Mouse (Mus musculus) heart, embryonic 14.5 days (tissue): ENCODE results near the gene Mical3. TPM values are rescaled to one million over a fixed set of nuclear protein-coding genes. Genes with fewer than 3 reads are reported as not detected.

ENCODE experiments used
- ATAC-seq: fragments of 200-750 bp; cut with Nextera tagmentation; 2 replicates; pipeline ENCODE4 v1.8.0; 2017; ENCODE audit warnings: low read depth, moderate TSS enrichment; ENCODE audit not compliant: insufficient number of reproducible peaks, insufficient read depth, low FRiP score
- H3K27ac ChIP-seq, 2 experiments: fragments of 200-500 bp in 1 of 2; fragments of 300-500 bp in 1 of 2; sonication (generic) in 1 of 2; replicated peaks in 1 of 2; 2 replicates each; pipeline ENCODE4 v1.5.1; 2012 to 2014; ENCODE audit warnings: low read depth in 2 of 2, low read length in 2 of 2, control low read depth in 1 of 2, mild to moderate bottlenecking in 1 of 2, mixed read lengths in 1 of 2; ENCODE audit not compliant: control insufficient read depth in 1 of 2, insufficient read depth in 1 of 2
- H3K27me3 ChIP-seq: fragments of 300-500 bp; sonication (generic); 2 replicates; pipeline ENCODE4 v1.6.1; 2014; ENCODE audit warnings: mild to moderate bottlenecking, low read length, control low read depth; ENCODE audit not compliant: control insufficient read depth, insufficient read depth
- H3K36me3 ChIP-seq: fragments of 300-500 bp; sonication (generic); 2 replicates; pipeline ENCODE4 v1.6.1; 2014; ENCODE audit warnings: mild to moderate bottlenecking, control low read depth, low read length, mixed read lengths; ENCODE audit not compliant: control insufficient read depth, insufficient read depth
- H3K4me1 ChIP-seq, 2 experiments: fragments of 200-500 bp in 1 of 2; fragments of 300-500 bp in 1 of 2; sonication (generic) in 1 of 2; 2 replicates each; pipeline ENCODE4 v1.6.1; 2012 to 2014; ENCODE audit warnings: low read length in 2 of 2, control low read depth in 1 of 2, mixed read lengths in 1 of 2; ENCODE audit not compliant: control insufficient read depth in 2 of 2, insufficient read depth in 2 of 2
- H3K4me2 ChIP-seq: fragments of 300-500 bp; sonication (generic); 2 replicates; pipeline ENCODE4 v1.6.1; 2014; ENCODE audit warnings: mild to moderate bottlenecking, low read length
- H3K4me3 ChIP-seq, 2 experiments: fragments of 200-500 bp in 1 of 2; fragments of 300-500 bp in 1 of 2; sonication (generic) in 1 of 2; 2 replicates each; pipeline ENCODE4 v1.5.1; 2012 to 2014; ENCODE audit warnings: low read length in 2 of 2, mild to moderate bottlenecking in 2 of 2, control low read depth in 1 of 2, low read depth in 1 of 2, moderate library complexity in 1 of 2; ENCODE audit not compliant: control insufficient read depth in 1 of 2, insufficient read depth in 1 of 2
- H3K9ac ChIP-seq: fragments of 300-500 bp; sonication (generic); 2 replicates; pipeline ENCODE4 v1.6.1; 2014; ENCODE audit warnings: mild to moderate bottlenecking, low read length
- H3K9me3 ChIP-seq: fragments of 300-500 bp; sonication (generic); 2 replicates; pipeline ENCODE4 v1.6.1; 2016; ENCODE audit warnings: low read length, control low read depth; ENCODE audit not compliant: control insufficient read depth
- WGBS: fragments of 180-500 bp; shearing (Covaris S2); extraction: QIAGEN DNeasy Blood & Tissue Kit; methylation state at CpG from one replicate; pipeline ENCODE4 v1.1.7; 2014; 5-methylcytosine and 5-hydroxymethylcytosine counted together
- polyA plus RNA-seq: library from polyadenylated mRNA; unstranded; fragments of >200 nt; fragmentation: Nextera tagmentation; extraction: Ambion mirVana; gene quantifications from 2 replicates; pipeline ENCODE4 v1.2.1, GENCODE M21; 2014

Gene Mical3
- polyA plus RNA-seq, 1 experiment from 2014 or later: 46.2 TPM

- peak; percentile 81 for ATAC-seq
- peaks cover 24 to 28% of the 10 kb centered on the region in 2 experiments for H3K4me1 ChIP-seq
- no peaks in the 10 kb centered on the region for H3K27me3 ChIP-seq
- peak overlapping the region; percentile 55 for H3K4me2 ChIP-seq
- WGBS: 11% methylated on average over 5 of the region's 5 CpGs
- peak overlapping the region; percentile 95 to 96 for H3K27ac ChIP-seq
- H3K4me3 ChIP-seq: peak overlapping the region; percentile 11 to 27; a peak in 3 of 4 replicates
- H3K36me3 ChIP-seq: no peaks in the 10 kb centered on the region
- H3K9me3 ChIP-seq: no peaks in the 10 kb centered on the region
- H3K9ac ChIP-seq: peak overlapping the region; percentile 68
Observed at GRCm38 (mm10) chr6:121173471-121173870, 42.7 kb upstream of the Mical3 start.

- no peak overlapping the region for H3K4me2 ChIP-seq
- H3K9me3 ChIP-seq: no peaks in the 10 kb centered on the region
- H3K27me3 ChIP-seq: no peaks in the 10 kb centered on the region
- 34% methylated on average over 6 of the region's 6 CpGs for WGBS
- peak overlapping the region; percentile 11 to 52; a peak in 3 of 4 replicates for H3K27ac ChIP-seq
- peak; percentile 13; the same call in 1 of the 2 replicates for ATAC-seq
- H3K36me3 ChIP-seq: no peaks in the 10 kb centered on the region
- H3K9ac ChIP-seq: no peak overlapping the region
- no peak overlapping the region for H3K4me3 ChIP-seq
- H3K4me1 ChIP-seq: peaks cover 20 to 30% of the 10 kb centered on the region in 2 experiments
Observed at GRCm38 (mm10) chr6:121171102-121171501, 40.3 kb upstream of the Mical3 start.

- H3K4me1 ChIP-seq: peaks cover 14 to 23% of the 10 kb centered on the region in 2 experiments
- no peaks in the 10 kb centered on the region for H3K9me3 ChIP-seq
- H3K4me3 ChIP-seq: no peak overlapping the region
- H3K27ac ChIP-seq: no peak overlapping the region
- ATAC-seq: no peak
- no peaks in the 10 kb centered on the region for H3K36me3 ChIP-seq
- 77% methylated on average over 7 of the region's 7 CpGs for WGBS
- H3K27me3 ChIP-seq: no peaks in the 10 kb centered on the region
- H3K4me2 ChIP-seq: no peak overlapping the region
- H3K9ac ChIP-seq: no peak overlapping the region
Observed at GRCm38 (mm10) chr6:121167381-121167975, 36.7 kb upstream of the Mical3 start.

- H3K4me2 ChIP-seq: no peak overlapping the region
- no peak overlapping the region for H3K4me3 ChIP-seq
- no peak for ATAC-seq
- no peaks in the 10 kb centered on the region for H3K36me3 ChIP-seq
- no peaks in the 10 kb centered on the region for H3K27me3 ChIP-seq
- peaks cover 13 to 16% of the 10 kb centered on the region in 2 experiments for H3K4me1 ChIP-seq
- H3K9me3 ChIP-seq: no peaks in the 10 kb centered on the region
- H3K9ac ChIP-seq: no peak overlapping the region; the same call in 1 of the 2 replicates
- no peak overlapping the region for H3K27ac ChIP-seq
- 35% methylated on average over 10 of the region's 10 CpGs for WGBS
Observed at GRCm38 (mm10) chr6:121166098-121166552, 35.3 kb upstream of the Mical3 start.

- WGBS: 89% methylated on average over 12 of the region's 12 CpGs
Observed at GRCm38 (mm10) chr6:121162616-121163015, 31.8 kb upstream of the Mical3 start.

GRCm38 (mm10) chr6:121160126-121160525 is 29.3 kb upstream of the Mical3 start:
- H3K9ac ChIP-seq: no peak overlapping the region
- 21% methylated on average over 6 of the region's 6 CpGs for WGBS
- H3K36me3 ChIP-seq: no peaks in the 10 kb centered on the region
- peak overlapping the region in 1 of 2 experiments; percentile 30; a peak in 2 of 4 replicates for H3K27ac ChIP-seq
- H3K4me3 ChIP-seq: no peak overlapping the region
- no peaks in the 10 kb centered on the region for H3K27me3 ChIP-seq
- ATAC-seq: no peak
- H3K4me2 ChIP-seq: no peak overlapping the region
- H3K9me3 ChIP-seq: no peaks in the 10 kb centered on the region
- peaks cover 22 to 26% of the 10 kb centered on the region in 2 experiments for H3K4me1 ChIP-seq

More at GRCm38 (mm10) chr6:121162616-121163015, 31.8 kb upstream of the Mical3 start:
- Histone ChIP-seq H3K4me2 (no peak overlapping the region), H3K9ac (no peak overlapping the region), H3K4me1 (peaks cover 15 to 22% of the 10 kb centered on the region in 2 experiments), H3K27me3 (no peaks in the 10 kb centered on the region), H3K36me3 (no peaks in the 10 kb centered on the region), H3K9me3 (no peaks in the 10 kb centered on the region), H3K27ac (no peak overlapping the region), H3K4me3 (no peak overlapping the region)
- no peak for ATAC-seq

GRCm38 (mm10) chr6:121159616-121160015 is 28.8 kb upstream of the Mical3 start:
- Histone ChIP-seq H3K27ac (peak overlapping the region in 1 of 2 experiments; percentile 30; a peak in 1 of 4 replicates), H3K4me2 (no peak overlapping the region), H3K4me3 (no peak overlapping the region), H3K27me3 (no peaks in the 10 kb centered on the region), H3K9me3 (no peaks in the 10 kb centered on the region), H3K4me1 (peaks cover 22 to 26% of the 10 kb centered on the region in 2 experiments), H3K9ac (no peak overlapping the region), H3K36me3 (no peaks in the 10 kb centered on the region)
- no peak for ATAC-seq
- WGBS: 49% methylated on average over 5 of the region's 5 CpGs
